20 mouse cellular contexts compared by ENCODE assay signal in genomic region chr2:18774326-18774725, GRCm38 (mm10).
DNase-seq lines count a peak whose midpoint lies in the region; ATAC-seq and TF ChIP-seq lines count a peak whose summit lies in the region.
"Had no signal": no experiment of that assay in that cellular context is flagged by ENCODE, and none has a peak within 500 bp of the region (broad histone marks: within the 10 kb centered on the region; RNA-seq: fewer than 3 reads in every experiment).

No protein-coding gene starts in this region.

- WGBS in heart, embryonic 12.5 days: 78% methylated on average over 6 of the region's 6 CpGs
- WGBS in intestine, embryonic 15.5 days: 58% methylated on average over 6 of the region's 6 CpGs
- 33% methylated on average over 6 of the region's 6 CpGs for WGBS in small intestine, adult 2 months
- 58% methylated on average over 6 of the region's 6 CpGs for WGBS in stomach, postnatal 0 days

- no peak overlapping the region for H3K27ac ChIP-seq in heart, embryonic 12.5 days (ENCODE audit: poor library complexity, severe bottlenecking)
- no peak overlapping the region for H3K27ac ChIP-seq in intestine, embryonic 15.5 days
- H3K27ac ChIP-seq in small intestine, adult 2 months (ENCODE audit: insufficient read depth, low read depth, low read length): peak overlapping the region; percentile 54
- peak overlapping the region; percentile 74 for H3K27ac ChIP-seq in stomach, postnatal 0 days (replicated peaks)
- H3K27ac ChIP-seq: embryonic facial prominence, embryonic 12.5 days; heart, embryonic 13.5 days had no signal

- H3K36me3 ChIP-seq in heart, embryonic 12.5 days: no peaks in the 10 kb centered on the region
- H3K36me3 ChIP-seq in intestine, embryonic 15.5 days: no peaks in the 10 kb centered on the region
- no peaks in the 10 kb centered on the region for H3K36me3 ChIP-seq in small intestine, adult 2 months (ENCODE audit: control insufficient read depth, insufficient read depth, low read length)
- no peaks in the 10 kb centered on the region for H3K36me3 ChIP-seq in stomach, postnatal 0 days (ENCODE audit: control insufficient read depth, insufficient read depth, low read length)
- H3K36me3 ChIP-seq: embryonic facial prominence, embryonic 12.5 days; G1E; heart, embryonic 13.5 days had no signal

- DNase-seq in heart, adult 11 months: peak; percentile 11
- DNase-seq in stomach, postnatal 0 days (ENCODE audit: low spot score): peak; percentile 40
- DNase-seq in gastrocnemius, postnatal 25 days: no peak
- no peak for DNase-seq in retina, postnatal 1 day
- DNase-seq: adrenal gland, adult 8-10 months; adrenal gland, postnatal 36 days; B cell, adult 2 months; cerebellum, adult 2 months; cerebellum, postnatal 10 days; embryo, embryonic 11 days; gastrocnemius, postnatal 10 days; heart, postnatal 36 days had no signal

- H3K4me2 ChIP-seq in heart, embryonic 12.5 days: no peak overlapping the region
- no peak overlapping the region for H3K4me2 ChIP-seq in intestine, embryonic 15.5 days (replicated peaks)
- H3K4me2 ChIP-seq in stomach, postnatal 0 days (replicated peaks; ENCODE audit: low read depth): no peak overlapping the region
- H3K4me2 ChIP-seq: embryonic facial prominence, embryonic 12.5 days; heart, embryonic 13.5 days had no signal

- no peak for TF ChIP-seq POLR2A in small intestine, adult 2 months (IDR thresholded peaks at IDR 0.05; ENCODE audit: low read depth, low read length)

- TF ChIP-seq EP300 in stomach, postnatal 0 days (optimal IDR thresholded peaks at IDR 0.05): no peak

- H3K27me3 ChIP-seq in heart, embryonic 12.5 days (replicated peaks): no peaks in the 10 kb centered on the region
- H3K27me3 ChIP-seq in intestine, embryonic 15.5 days (replicated peaks): no peaks in the 10 kb centered on the region
- no peaks in the 10 kb centered on the region for H3K27me3 ChIP-seq in small intestine, adult 2 months (ENCODE audit: control insufficient read depth, insufficient read depth, low read length)
- no peaks in the 10 kb centered on the region for H3K27me3 ChIP-seq in stomach, postnatal 0 days (ENCODE audit: control insufficient read depth, insufficient read depth, low read length)
- H3K27me3 ChIP-seq: heart, embryonic 13.5 days had no signal

- ATAC-seq in heart, embryonic 12.5 days (ENCODE audit: insufficient number of reproducible peaks, low FRiP score): no peak
- ATAC-seq in intestine, embryonic 15.5 days: peak; percentile 85
- peak; percentile 93 for ATAC-seq in stomach, postnatal 0 days (ENCODE audit: low FRiP score, low TSS enrichment)
- ATAC-seq: CD4-positive, CD25-positive, alpha-beta regulatory T cell, adult 4 months; forebrain, embryonic 16.5 days had no signal

- H3K9ac ChIP-seq in heart, embryonic 12.5 days: no peak overlapping the region
- no peak overlapping the region for H3K9ac ChIP-seq in intestine, embryonic 15.5 days
- no peak overlapping the region for H3K9ac ChIP-seq in stomach, postnatal 0 days (ENCODE audit: low read length)
- H3K9ac ChIP-seq: embryonic facial prominence, embryonic 12.5 days; heart, embryonic 13.5 days had no signal

- no peak overlapping the region for H3K4me3 ChIP-seq in heart, embryonic 12.5 days
- H3K4me3 ChIP-seq in intestine, embryonic 15.5 days (replicated peaks): no peak overlapping the region
- H3K4me3 ChIP-seq in small intestine, adult 2 months (ENCODE audit: low read depth, low read length): no peak overlapping the region
- H3K4me3 ChIP-seq in stomach, postnatal 0 days (ENCODE audit: low read depth, low read length): no peak overlapping the region
- H3K4me3 ChIP-seq: embryonic facial prominence, embryonic 12.5 days; heart, embryonic 13.5 days had no signal

- peaks cover 10% of the 10 kb centered on the region for H3K4me1 ChIP-seq in heart, embryonic 12.5 days (replicated peaks)
- H3K4me1 ChIP-seq in intestine, embryonic 15.5 days (replicated peaks): no peaks in the 10 kb centered on the region
- peaks cover 13% of the 10 kb centered on the region for H3K4me1 ChIP-seq in small intestine, adult 2 months (ENCODE audit: control insufficient read depth, insufficient read depth, insufficient read length, low read length)
- H3K4me1 ChIP-seq in stomach, postnatal 0 days (replicated peaks; ENCODE audit: control insufficient read depth, insufficient read depth): 0 out of 2 replicates have a peak, but pooled peaks cover 2% of the 10 kb centered on the region

- no peak for TF ChIP-seq CTCF in small intestine, adult 2 months (IDR thresholded peaks at IDR 0.05; ENCODE audit: extremely low read depth, insufficient read length, insufficient replicate concordance, low read depth, low read length)
- no peak for TF ChIP-seq CTCF in stomach, postnatal 0 days (IDR thresholded peaks at IDR 0.05; ENCODE audit: low read depth)

- H3K9me3 ChIP-seq in heart, embryonic 12.5 days (replicated peaks): no peaks in the 10 kb centered on the region
- no peaks in the 10 kb centered on the region for H3K9me3 ChIP-seq in intestine, embryonic 15.5 days
- no peaks in the 10 kb centered on the region for H3K9me3 ChIP-seq in stomach, postnatal 0 days (ENCODE audit: control insufficient read depth, low read length)
- H3K9me3 ChIP-seq: embryonic facial prominence, embryonic 12.5 days; G1E; heart, embryonic 13.5 days had no signal

Comparison
In these comparisons a context has a peak if more than half of its experiments do, and no peak if none do; other contexts are left out.
1. DNase-seq: peak in heart, adult 11 months (single experiment) and stomach, postnatal 0 days (single experiment); none in gastrocnemius, postnatal 25 days (single experiment) and retina, postnatal 1 day (single experiment).
2. H3K27ac ChIP-seq: peak in small intestine, adult 2 months (single experiment) and stomach, postnatal 0 days (single experiment); none in heart, embryonic 12.5 days (single experiment) and intestine, embryonic 15.5 days (single experiment).